Mouse (Mus musculus): Measurements from ENCODE around the gene E330009J07Rik. TPM values are rescaled to one million over a fixed set of nuclear protein-coding genes. Genes with fewer than 3 reads are reported as not detected.

The E330009J07Rik gene
- total RNA-seq, 1 experiment from 2014 or later: 8.0 TPM

DNA sequence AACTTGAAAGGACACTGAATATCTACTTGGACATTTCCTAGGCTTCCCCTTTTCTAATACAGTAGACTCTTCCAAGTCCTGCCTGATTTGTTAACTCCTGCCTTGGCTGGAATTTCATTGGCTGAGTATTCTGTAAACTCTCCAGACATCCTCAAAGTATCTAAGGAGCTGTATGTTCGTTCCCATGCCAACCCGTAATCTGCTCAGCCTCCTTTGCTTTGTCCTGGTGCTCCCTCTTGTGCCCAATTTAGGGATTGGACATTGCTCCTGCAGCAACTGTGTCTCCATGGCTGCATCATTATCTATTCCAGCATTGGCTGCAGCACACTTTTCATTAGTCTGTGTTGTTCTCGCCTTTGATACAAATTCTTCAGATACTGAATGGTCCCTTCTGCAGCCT lies 42.7 kb downstream of the E330009J07Rik start:
- ATAC-seq (replicated peaks in 1 of 2; ENCODE audit: insufficient read depth in 1 of 2, low FRiP score in 2 of 2, low TSS enrichment in 1 of 2, low read depth in 1 of 2, poor library complexity in 2 of 2, severe bottlenecking in 2 of 2): peak; percentile 56 to 69; a peak in 2 of 4 replicates

DNA sequence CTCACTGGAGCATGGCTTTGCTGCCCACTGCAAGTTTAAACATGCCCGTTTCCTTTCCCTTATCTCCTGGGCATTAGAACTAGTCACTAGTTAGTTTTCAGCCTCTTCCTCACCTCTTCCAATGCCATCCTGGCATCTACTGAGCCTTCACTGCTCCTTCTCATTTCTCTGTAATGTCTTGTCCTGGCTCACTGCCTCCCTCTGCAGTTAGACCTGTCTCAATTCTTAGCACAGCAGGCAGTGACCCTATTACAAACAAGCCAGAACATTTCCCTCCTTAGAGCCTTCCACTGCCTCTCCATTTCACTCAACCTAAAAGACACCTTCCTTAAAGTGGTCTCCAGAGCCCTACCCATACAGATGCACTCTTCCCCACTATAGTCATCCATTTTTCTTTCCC lies 45.0 kb downstream of the E330009J07Rik start:
- no peak for ATAC-seq (replicated peaks in 1 of 2; ENCODE audit: insufficient read depth in 1 of 2, low FRiP score in 2 of 2, low TSS enrichment in 1 of 2, low read depth in 1 of 2, poor library complexity in 2 of 2, severe bottlenecking in 2 of 2)

DNA sequence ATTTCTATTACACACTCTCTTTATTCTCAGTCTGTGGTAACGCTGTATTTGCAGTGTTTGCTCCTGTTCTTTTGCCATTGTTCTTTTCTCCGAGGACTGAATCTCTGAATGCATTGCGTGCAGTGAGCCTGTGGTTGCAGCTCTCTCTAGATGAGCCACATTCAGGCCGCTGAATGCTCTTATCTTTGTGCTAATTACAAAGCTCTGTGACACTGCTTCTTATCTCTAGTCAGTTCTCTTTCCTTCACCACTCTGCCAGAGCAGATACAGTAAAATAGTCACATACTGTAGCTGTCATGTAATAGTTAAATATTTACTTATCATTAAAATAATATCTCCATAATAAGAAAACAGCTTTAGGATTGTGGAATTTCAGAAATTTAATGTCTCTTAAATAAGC lies 47.3 kb downstream of the E330009J07Rik start:
- no peak for ATAC-seq (replicated peaks in 1 of 2; ENCODE audit: insufficient read depth in 1 of 2, low FRiP score in 2 of 2, low TSS enrichment in 1 of 2, low read depth in 1 of 2, poor library complexity in 2 of 2, severe bottlenecking in 2 of 2)

DNA sequence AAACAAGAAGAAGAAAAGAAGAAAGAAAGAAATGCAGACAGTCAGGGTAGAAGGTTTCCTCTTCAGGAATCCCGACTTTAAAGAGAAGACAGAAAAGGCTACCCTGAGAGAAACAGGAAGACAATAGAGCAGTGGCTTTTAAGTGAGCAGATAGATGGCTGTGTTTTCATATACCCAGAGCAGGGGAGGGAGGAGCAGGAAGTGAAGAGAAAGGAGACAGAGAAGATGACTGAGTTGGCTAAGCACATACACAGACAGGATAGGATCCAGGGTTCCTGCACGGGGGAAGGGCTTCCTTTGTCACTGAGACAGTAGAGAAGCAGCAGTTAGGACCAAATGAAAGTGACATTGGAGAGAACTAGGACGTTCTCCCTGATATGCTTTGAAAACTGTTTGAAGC lies 50.3 kb downstream of the E330009J07Rik start:
- no peak for ATAC-seq (replicated peaks in 1 of 2; ENCODE audit: insufficient read depth in 1 of 2, low FRiP score in 2 of 2, low TSS enrichment in 1 of 2, low read depth in 1 of 2, poor library complexity in 2 of 2, severe bottlenecking in 2 of 2)

DNA sequence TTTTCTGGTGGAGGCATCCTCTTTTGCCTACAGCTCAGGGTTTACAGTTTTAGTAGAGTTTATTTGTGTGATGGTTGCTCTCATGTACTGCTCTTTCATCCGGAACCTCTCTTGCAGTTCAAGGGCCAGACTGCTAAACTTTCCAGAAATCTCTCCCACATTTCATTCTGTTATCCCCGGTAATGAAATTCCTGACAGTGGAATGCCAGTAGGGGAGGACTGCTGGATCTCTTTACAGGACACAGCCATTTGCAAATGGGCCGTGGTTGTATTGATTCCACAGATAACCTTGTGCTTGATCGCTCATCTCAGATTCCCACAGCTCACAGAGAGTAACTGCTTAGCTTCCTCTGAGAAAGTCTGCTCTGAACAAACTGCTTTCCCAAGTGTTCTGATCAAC lies 54.0 kb downstream of the E330009J07Rik start:
- no peak for ATAC-seq (replicated peaks in 1 of 2; ENCODE audit: insufficient read depth in 1 of 2, low FRiP score in 2 of 2, low TSS enrichment in 1 of 2, low read depth in 1 of 2, poor library complexity in 2 of 2, severe bottlenecking in 2 of 2)

DNA sequence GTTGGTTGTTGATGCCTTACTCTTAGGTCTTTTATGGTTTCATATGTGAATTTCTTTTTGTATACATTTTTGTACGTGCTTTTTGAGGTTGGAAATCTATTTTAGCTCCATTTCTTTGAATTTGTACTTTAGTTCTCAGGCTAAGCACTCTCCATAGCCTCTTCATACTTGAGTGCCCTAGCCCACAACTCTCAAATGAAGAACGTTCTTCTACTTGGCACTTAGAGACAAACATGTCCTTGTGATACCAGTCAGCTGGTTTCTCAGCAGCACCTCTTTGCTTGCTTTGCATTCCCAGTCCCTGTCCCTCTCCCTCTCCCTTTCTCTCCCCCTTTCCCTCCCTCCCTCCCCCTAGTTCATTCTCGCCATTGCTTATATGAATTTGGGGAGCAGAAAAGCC lies 55.8 kb downstream of the E330009J07Rik start:
- no peak for ATAC-seq (replicated peaks in 1 of 2; ENCODE audit: insufficient read depth in 1 of 2, low FRiP score in 2 of 2, low TSS enrichment in 1 of 2, low read depth in 1 of 2, poor library complexity in 2 of 2, severe bottlenecking in 2 of 2)

DNA sequence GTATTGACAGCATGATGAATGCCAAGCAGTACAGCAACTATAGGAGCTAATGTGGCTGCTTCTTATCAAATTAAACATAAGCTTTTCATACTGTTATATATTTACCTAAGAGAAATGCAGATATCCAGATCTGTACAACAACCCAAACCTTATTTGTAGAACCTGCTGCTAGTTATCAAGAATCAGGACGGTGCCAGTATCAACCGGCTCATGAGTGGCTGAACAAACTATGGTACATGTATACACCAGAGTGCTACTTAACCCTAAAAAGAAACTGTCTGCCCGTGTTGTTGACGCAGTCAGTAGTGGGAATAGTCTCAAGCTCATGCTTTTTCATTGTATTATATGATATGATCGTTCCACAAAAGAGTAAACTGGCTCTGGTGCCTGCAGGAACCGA lies 64.9 kb downstream of the E330009J07Rik start:
- ATAC-seq (replicated peaks in 1 of 2; ENCODE audit: insufficient read depth in 1 of 2, low FRiP score in 2 of 2, low TSS enrichment in 1 of 2, low read depth in 1 of 2, poor library complexity in 2 of 2, severe bottlenecking in 2 of 2): no peak

DNA sequence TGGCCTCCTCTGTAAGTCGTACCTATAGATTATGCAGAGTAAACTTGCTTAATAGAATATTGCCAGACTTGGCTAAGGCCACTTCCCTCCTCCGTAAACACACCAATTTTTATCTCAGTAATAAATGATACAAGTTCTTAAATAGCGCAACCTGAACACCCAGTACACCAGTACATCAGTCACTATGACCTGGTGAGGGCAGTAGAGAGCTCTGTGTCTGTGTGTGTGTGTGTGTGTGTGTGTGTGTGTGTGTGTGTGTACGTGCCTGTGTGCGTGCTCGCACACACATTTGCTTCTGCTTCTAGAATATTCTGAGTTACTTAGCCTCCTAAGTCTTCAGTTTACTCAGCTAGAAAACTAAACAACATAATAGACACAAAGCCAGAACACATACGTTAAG lies 82.6 kb downstream of the E330009J07Rik start:
- ATAC-seq (replicated peaks in 1 of 2; ENCODE audit: insufficient read depth in 1 of 2, low FRiP score in 2 of 2, low TSS enrichment in 1 of 2, low read depth in 1 of 2, poor library complexity in 2 of 2, severe bottlenecking in 2 of 2): no peak

Other genes with a start within 250 kb of the E330009J07Rik start
- 37.0 and 44.5 TPM in 2 replicates for gene Agk, start 111.0 kb downstream of the E330009J07Rik start, total RNA-seq (2017)
- gene Wee2, start 3.0 kb upstream of the E330009J07Rik start, total RNA-seq (2017): not detected in 2 replicates
- 134 and 145 TPM in 2 replicates for gene Ssbp1, start 35.2 kb upstream of the E330009J07Rik start, total RNA-seq (2017)
- 1.1 TPM in 1 of 2 replicates, not detected in the other for gene Tas2r137, start 55.1 kb upstream of the E330009J07Rik start, total RNA-seq (2017)
- not detected in 2 replicates for gene Tas2r108, start 57.4 kb upstream of the E330009J07Rik start, total RNA-seq (2017)
- not detected in 2 replicates for gene Prss37, start 83.4 kb upstream of the E330009J07Rik start, total RNA-seq (2017)
- not detected in 2 replicates for gene Olfr461, start 118.9 kb upstream of the E330009J07Rik start, total RNA-seq (2017)
- gene Olfr460, start 133.4 kb upstream of the E330009J07Rik start, total RNA-seq (2017): not detected in 2 replicates
- gene Clec5a, start 149.7 kb upstream of the E330009J07Rik start, total RNA-seq (2017): 13.3 and 33.6 TPM in 2 replicates
- gene Tas2r138, start 177.2 kb upstream of the E330009J07Rik start, total RNA-seq (2017): not detected in 2 replicates
- gene Mgam, start 192.7 kb upstream of the E330009J07Rik start, total RNA-seq (2017): 3.2 and 13.6 TPM in 2 replicates

Data from hematopoietic stem cell, adult 5-6 weeks (primary cell).